Mouse (Mus musculus) T-cell, adult 2 months (primary cell): ENCODE results near the gene Ctsd.
"Not testable (repeated sequence)": the region's sequence is repeated elsewhere in the genome, so short reads cannot be mapped to it uniquely, and the experiment has no call there.

Experiments
- DNase-seq: peaks from one replicate; pipeline ENCODE4 v3.0.0; 2022; ENCODE audit warnings: low spot score

Ctsd gene

GRCm38 (mm10) chr7:142332741-142333140, 55.1 kb downstream of the Ctsd start:
- DNase-seq, result not testable (repeated sequence)

GRCm38 (mm10) chr7:142331281-142331680, 56.6 kb downstream of the Ctsd start:
- DNase-seq, result no peak

GRCm38 (mm10) chr7:142330271-142330724, 57.5 kb downstream of the Ctsd start:
- DNase-seq, result no peak

- no peak for DNase-seq
Observed at GRCm38 (mm10) chr7:142328507-142328906, 59.3 kb downstream of the Ctsd start.

GRCm38 (mm10) chr7:142326714-142327445, 61.0 kb downstream of the Ctsd start:
- DNase-seq, result no peak
